Mouse (Mus musculus) heart, embryonic 15.5 days (tissue): ENCODE results near the gene Zmat3. TPM values are rescaled to one million over a fixed set of nuclear protein-coding genes. Genes with fewer than 3 reads are reported as not detected.

Experiments
- ATAC-seq: fragments of 200-750 bp; cut with Nextera tagmentation; replicated peaks from 2 replicates; pipeline ENCODE4 v1.8.0; 2017; ENCODE audit warnings: low read depth, moderate TSS enrichment; ENCODE audit not compliant: insufficient number of reproducible peaks, insufficient read depth, low FRiP score
- H3K27ac ChIP-seq: fragments of 300-500 bp; sonication (generic); 2 replicates; pipeline ENCODE4 v1.5.1; 2015; ENCODE audit warnings: mild to moderate bottlenecking, inconsistent platforms
- H3K27me3 ChIP-seq: fragments of 300-500 bp; sonication (generic); 2 replicates; pipeline ENCODE4 v1.6.1; 2015; ENCODE audit warnings: inconsistent platforms
- H3K36me3 ChIP-seq: fragments of 300-500 bp; sonication (generic); 2 replicates; pipeline ENCODE4 v1.6.1; 2015; ENCODE audit warnings: mild to moderate bottlenecking, inconsistent platforms
- H3K4me1 ChIP-seq: fragments of 300-500 bp; sonication (generic); replicated peaks from 2 replicates; pipeline ENCODE4 v1.6.1; 2015; ENCODE audit warnings: inconsistent platforms
- H3K4me2 ChIP-seq: fragments of 300-500 bp; sonication (generic); 2 replicates; pipeline ENCODE4 v1.6.1; 2015; ENCODE audit warnings: inconsistent platforms, mild to moderate bottlenecking, moderate library complexity
- H3K4me3 ChIP-seq: fragments of 300-500 bp; sonication (generic); 2 replicates; pipeline ENCODE4 v1.5.1; 2015; ENCODE audit warnings: mild to moderate bottlenecking, inconsistent platforms
- H3K9ac ChIP-seq: fragments of 300-500 bp; sonication (generic); 2 replicates; pipeline ENCODE4 v1.6.1; 2015; ENCODE audit warnings: mild to moderate bottlenecking, inconsistent platforms
- H3K9me3 ChIP-seq: fragments of 300-500 bp; sonication (generic); replicated peaks from 2 replicates; pipeline ENCODE4 v1.6.1; 2016; ENCODE audit warnings: inconsistent platforms
- WGBS: fragments of 180-500 bp; shearing (Covaris S2); methylation state at CpG from one replicate; pipeline ENCODE4 v1.1.7; 2015; ENCODE audit warnings: mixed read lengths; 5-methylcytosine and 5-hydroxymethylcytosine counted together
- polyA plus RNA-seq: library from polyadenylated mRNA; unstranded; fragments of >200 nt; fragmentation: Nextera tagmentation; extraction: Ambion mirVana; gene quantifications from 2 replicates; pipeline ENCODE4 v1.2.1, GENCODE M21; 2015

Zmat3 gene
- 3.4 and 3.6 TPM in 2 replicates for polyA plus RNA-seq

- Histone ChIP-seq H3K9ac (peak within 1 kb of the TSS; percentile 83), H3K4me3 (peak within 1 kb of the TSS; percentile 66), H3K36me3 (no peaks in the 10 kb centered on the region), H3K27me3 (peaks cover 4% of the 10 kb centered on the region; the same call in 1 of the 2 replicates), H3K4me1 (peaks cover 21% of the 10 kb centered on the region), H3K4me2 (peak within 1 kb of the TSS; percentile 93), H3K9me3 (no peaks in the 10 kb centered on the region), H3K27ac (peak within 1 kb of the TSS; percentile 74)
- ATAC-seq: peak; percentile 68; the same call in 1 of the 2 replicates
- WGBS: 3% methylated on average over 34 of the region's 48 CpGs
Measured at GRCm38 (mm10) chr3:32365546-32366245, at the start of gene Zmat3. Gene Zmat3, minus strand, starts transcription at chr3:32366014.

- H3K27ac ChIP-seq: no peak overlapping the region
- no peaks in the 10 kb centered on the region for H3K36me3 ChIP-seq
- no peaks in the 10 kb centered on the region for H3K9me3 ChIP-seq
- H3K4me1 ChIP-seq: peaks cover 53% of the 10 kb centered on the region
- no peak overlapping the region for H3K4me2 ChIP-seq
- no peaks in the 10 kb centered on the region for H3K27me3 ChIP-seq
- no peak overlapping the region for H3K9ac ChIP-seq
- ATAC-seq: no peak
- 42% methylated on average over 4 of the region's 4 CpGs for WGBS
- H3K4me3 ChIP-seq: no peak overlapping the region
Measured at GRCm38 (mm10) chr3:32414381-32414780, 48.6 kb upstream of the Zmat3 start.

- H3K27me3 ChIP-seq: no peaks in the 10 kb centered on the region
- peaks cover 53% of the 10 kb centered on the region for H3K4me1 ChIP-seq
- ATAC-seq: no peak
- H3K4me3 ChIP-seq: no peak overlapping the region
- peak overlapping the region; percentile 39 for H3K27ac ChIP-seq
- WGBS: 44% methylated on average over 7 of the region's 7 CpGs
- no peak overlapping the region for H3K9ac ChIP-seq
- H3K9me3 ChIP-seq: no peaks in the 10 kb centered on the region
- no peak overlapping the region for H3K4me2 ChIP-seq
- H3K36me3 ChIP-seq: no peaks in the 10 kb centered on the region
Measured at GRCm38 (mm10) chr3:32412502-32413044, 46.8 kb upstream of the Zmat3 start.

DNA sequence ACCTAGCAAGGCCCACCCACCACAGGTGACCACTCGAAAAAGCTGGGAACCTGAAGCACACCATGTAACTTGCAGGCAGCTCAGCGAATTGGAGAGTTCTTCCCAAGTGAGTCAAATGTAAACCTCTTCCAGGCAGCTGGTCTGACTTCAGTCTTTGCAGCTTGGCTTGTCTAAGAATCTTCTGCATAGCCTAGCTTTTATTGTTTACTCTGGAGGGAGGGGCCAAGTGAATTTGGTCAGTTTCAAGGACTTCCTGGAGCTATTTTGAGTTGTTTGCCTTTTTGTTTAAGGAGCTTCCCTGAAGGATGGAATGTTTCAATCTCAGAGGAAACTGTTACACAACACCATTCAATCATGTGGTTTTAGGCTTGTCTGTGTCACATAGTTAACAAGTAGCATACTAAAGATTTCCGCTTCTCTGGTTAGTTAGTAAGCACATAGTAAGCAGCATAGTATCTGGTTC is 43.0 kb upstream of the Zmat3 start:
- Histone ChIP-seq H3K4me3 (no peak overlapping the region), H3K4me2 (no peak overlapping the region), H3K9me3 (no peaks in the 10 kb centered on the region), H3K4me1 (peaks cover 46% of the 10 kb centered on the region), H3K27me3 (no peaks in the 10 kb centered on the region), H3K9ac (no peak overlapping the region), H3K27ac (no peak overlapping the region), H3K36me3 (no peaks in the 10 kb centered on the region)
- WGBS: 82% methylated on average over 3 of the region's 3 CpGs
- no peak for ATAC-seq

GRCm38 (mm10) chr3:32406804-32407203 is 41.0 kb upstream of the Zmat3 start:
- Histone ChIP-seq H3K27ac (no peak overlapping the region), H3K36me3 (no peaks in the 10 kb centered on the region), H3K9me3 (no peaks in the 10 kb centered on the region), H3K4me3 (no peak overlapping the region), H3K4me2 (no peak overlapping the region), H3K4me1 (peaks cover 42% of the 10 kb centered on the region), H3K9ac (no peak overlapping the region), H3K27me3 (no peaks in the 10 kb centered on the region)
- WGBS: 77% methylated on average over 6 of the region's 6 CpGs
- ATAC-seq: no peak

GRCm38 (mm10) chr3:32405699-32406098 is 39.9 kb upstream of the Zmat3 start:
- H3K4me1 ChIP-seq: peaks cover 45% of the 10 kb centered on the region
- no peaks in the 10 kb centered on the region for H3K9me3 ChIP-seq
- H3K27me3 ChIP-seq: no peaks in the 10 kb centered on the region
- H3K4me3 ChIP-seq: no peak overlapping the region
- no peak overlapping the region for H3K4me2 ChIP-seq
- no peak for ATAC-seq
- 63% methylated on average over 1 of the region's 1 CpGs for WGBS
- H3K36me3 ChIP-seq: no peaks in the 10 kb centered on the region
- H3K27ac ChIP-seq: no peak overlapping the region
- no peak overlapping the region for H3K9ac ChIP-seq

GRCm38 (mm10) chr3:32402990-32403885 is 37.4 kb upstream of the Zmat3 start:
- WGBS: 58% methylated on average over 7 of the region's 7 CpGs
- H3K36me3 ChIP-seq: no peaks in the 10 kb centered on the region
- no peak overlapping the region for H3K9ac ChIP-seq
- peak overlapping the region; percentile 21; the same call in 1 of the 2 replicates for H3K27ac ChIP-seq
- H3K4me1 ChIP-seq: peaks cover 57% of the 10 kb centered on the region
- ATAC-seq: no peak
- no peak overlapping the region for H3K4me3 ChIP-seq
- no peak overlapping the region for H3K4me2 ChIP-seq
- no peaks in the 10 kb centered on the region for H3K9me3 ChIP-seq
- no peaks in the 10 kb centered on the region for H3K27me3 ChIP-seq

- no peaks in the 10 kb centered on the region for H3K36me3 ChIP-seq
- H3K4me3 ChIP-seq: no peak overlapping the region
- 72% methylated on average over 3 of the region's 3 CpGs for WGBS
- H3K4me2 ChIP-seq: no peak overlapping the region
- no peaks in the 10 kb centered on the region for H3K9me3 ChIP-seq
- ATAC-seq: no peak
- H3K4me1 ChIP-seq: peaks cover 53% of the 10 kb centered on the region
- no peak overlapping the region for H3K27ac ChIP-seq
- H3K9ac ChIP-seq: no peak overlapping the region
- no peaks in the 10 kb centered on the region for H3K27me3 ChIP-seq
Measured at GRCm38 (mm10) chr3:32401591-32401990, 35.8 kb upstream of the Zmat3 start.

- Histone ChIP-seq H3K9me3 (no peaks in the 10 kb centered on the region), H3K36me3 (no peaks in the 10 kb centered on the region), H3K9ac (no peak overlapping the region), H3K4me1 (peaks cover 51% of the 10 kb centered on the region), H3K27me3 (no peaks in the 10 kb centered on the region), H3K4me2 (no peak overlapping the region), H3K27ac (no peak overlapping the region), H3K4me3 (no peak overlapping the region)
- ATAC-seq: no peak
- 50% methylated on average over 2 of the region's 2 CpGs for WGBS
Measured at GRCm38 (mm10) chr3:32399931-32400330, 34.1 kb upstream of the Zmat3 start.

- Histone ChIP-seq H3K4me3 (no peak overlapping the region), H3K27ac (no peak overlapping the region), H3K4me1 (peaks cover 49% of the 10 kb centered on the region), H3K27me3 (no peaks in the 10 kb centered on the region), H3K9ac (no peak overlapping the region), H3K36me3 (no peaks in the 10 kb centered on the region), H3K9me3 (no peaks in the 10 kb centered on the region), H3K4me2 (no peak overlapping the region)
- 56% methylated on average over 4 of the region's 4 CpGs for WGBS
- no peak for ATAC-seq
Measured at GRCm38 (mm10) chr3:32399381-32399780, 33.6 kb upstream of the Zmat3 start.

GRCm38 (mm10) chr3:32398623-32399022 is 32.8 kb upstream of the Zmat3 start:
- no peak overlapping the region for H3K27ac ChIP-seq

More at GRCm38 (mm10) chr3:32398623-32399022, 32.8 kb upstream of the Zmat3 start:
- Histone ChIP-seq H3K4me3 (peak overlapping the region; percentile 1; the same call in 1 of the 2 replicates), H3K4me2 (peak overlapping the region; percentile 77), H3K27me3 (no peaks in the 10 kb centered on the region), H3K4me1 (peaks cover 43% of the 10 kb centered on the region), H3K36me3 (no peaks in the 10 kb centered on the region), H3K9me3 (no peaks in the 10 kb centered on the region), H3K9ac (no peak overlapping the region)
- WGBS: 11% methylated on average over 4 of the region's 4 CpGs
- ATAC-seq: no peak
